Mouse (Mus musculus) adrenal gland, postnatal 14 days (tissue): ENCODE data around the gene Cdh23. TPM values are rescaled to one million over a fixed set of nuclear protein-coding genes. Genes with fewer than 3 reads are reported as not detected.

Source experiments
- DNase-seq: peaks from one replicate; pipeline ENCODE4 v3.0.0; 2021; ENCODE audit warnings: mixed read lengths
- total RNA-seq: library from RNA; stranded (reverse); gene quantifications from 2 replicates; pipeline ENCODE4 v1.2.3, GENCODE M21; 2021

Cdh23 gene
- total RNA-seq, 1 experiment from 2014 or later = 4.5 TPM

DNA sequence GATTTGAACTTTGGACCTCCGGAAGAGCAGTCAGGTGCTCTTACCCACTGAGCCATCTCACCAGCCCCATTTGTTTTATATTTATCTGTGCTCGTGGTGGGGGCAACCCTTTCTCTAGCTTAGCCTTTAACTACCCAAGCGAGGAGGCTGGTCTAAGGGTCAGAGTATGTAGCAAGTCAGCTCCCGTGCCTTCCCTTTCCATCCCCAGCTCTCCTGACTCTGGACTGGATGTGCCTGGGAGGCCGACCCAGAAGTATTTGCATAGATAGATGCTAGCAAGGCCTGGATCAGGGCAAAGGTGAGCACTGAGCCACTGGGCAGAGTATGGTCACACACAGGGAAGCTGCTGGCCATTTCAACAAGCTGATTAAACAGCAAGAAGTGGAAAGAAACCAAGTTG, 12.5 kb upstream of the Cdh23 start:
- no peak for DNase-seq

DNA sequence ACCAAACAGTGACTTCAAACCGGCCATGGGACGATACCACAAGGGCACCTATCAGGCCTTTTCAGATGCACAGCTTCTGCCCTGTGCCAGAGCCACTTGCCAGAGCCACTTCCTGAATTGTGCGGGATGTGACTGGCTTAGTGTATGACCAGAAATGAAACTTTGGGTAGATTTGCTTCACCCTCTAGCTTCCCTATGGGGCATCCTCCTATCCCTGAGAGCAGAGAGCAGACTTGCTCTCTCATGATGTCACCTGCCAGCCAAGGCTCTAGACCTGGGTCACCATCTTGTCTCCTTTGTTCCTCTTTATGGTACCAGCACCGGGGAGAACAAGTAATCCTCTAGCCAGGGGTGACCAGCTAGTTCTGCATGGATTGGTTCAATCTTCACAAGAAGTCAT, 10.0 kb upstream of the Cdh23 start:
- no peak for DNase-seq

DNA sequence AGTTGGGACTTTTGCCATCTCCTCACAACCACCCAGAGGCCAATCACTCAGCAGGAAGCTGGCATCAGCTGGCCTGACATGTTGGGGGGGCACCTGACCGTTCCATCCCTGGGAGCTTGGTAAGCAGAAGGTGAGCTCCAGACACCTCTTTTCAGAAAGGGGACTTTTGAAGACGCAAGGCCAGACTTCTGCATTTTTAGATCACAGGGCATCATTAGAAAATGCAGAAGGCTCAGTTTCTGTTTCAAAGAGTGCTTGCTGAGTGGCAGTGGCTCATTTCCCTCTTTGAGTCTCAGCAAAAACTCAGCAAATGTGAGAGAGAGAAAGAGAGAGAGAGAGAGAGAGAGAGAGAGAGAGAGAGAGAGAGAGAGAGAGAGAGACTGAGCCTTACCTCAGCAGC, 8.8 kb upstream of the Cdh23 start:
- DNase-seq = no peak

DNA sequence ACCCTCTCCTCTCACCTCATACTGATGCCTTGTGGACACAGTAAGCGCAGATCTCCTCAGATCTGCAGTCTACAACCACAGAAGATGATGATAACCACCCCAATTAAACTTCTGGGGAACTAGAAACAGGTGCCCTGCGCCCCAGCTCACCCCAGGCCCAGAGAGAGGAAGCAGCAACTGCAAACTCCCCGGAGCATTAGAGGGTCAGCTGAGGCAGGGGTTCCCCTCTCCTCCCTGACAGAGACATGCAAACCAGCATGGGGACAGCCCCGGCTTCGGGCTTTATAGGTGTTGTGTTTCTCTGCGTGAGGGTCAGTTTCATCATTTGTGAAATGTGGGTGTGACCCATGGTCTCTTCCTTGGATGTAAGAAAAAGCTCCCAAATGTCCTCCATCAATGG, 1.5 kb upstream of the Cdh23 start:
- no peak for DNase-seq

DNA sequence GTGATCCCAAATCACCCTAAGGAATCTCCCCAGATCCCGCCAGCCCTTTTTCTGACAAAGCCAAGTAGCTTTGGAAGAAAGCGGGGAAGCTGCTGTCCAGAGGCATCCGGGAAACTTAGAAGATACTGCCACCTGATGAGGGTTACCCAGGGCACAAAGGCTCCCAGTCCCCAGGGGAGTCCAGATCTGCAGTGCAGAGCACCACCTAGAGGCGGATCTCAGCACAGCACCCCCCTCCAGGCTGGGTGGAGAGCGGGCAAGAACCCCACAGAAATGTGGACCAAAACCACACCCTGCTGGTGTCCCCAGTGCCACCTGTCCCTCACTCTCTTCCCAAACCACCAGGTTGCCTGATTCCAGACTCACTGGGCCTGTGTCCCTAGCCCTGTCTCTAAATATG, 685 bp upstream of the Cdh23 start:
- peak; percentile 86 for DNase-seq

DNA sequence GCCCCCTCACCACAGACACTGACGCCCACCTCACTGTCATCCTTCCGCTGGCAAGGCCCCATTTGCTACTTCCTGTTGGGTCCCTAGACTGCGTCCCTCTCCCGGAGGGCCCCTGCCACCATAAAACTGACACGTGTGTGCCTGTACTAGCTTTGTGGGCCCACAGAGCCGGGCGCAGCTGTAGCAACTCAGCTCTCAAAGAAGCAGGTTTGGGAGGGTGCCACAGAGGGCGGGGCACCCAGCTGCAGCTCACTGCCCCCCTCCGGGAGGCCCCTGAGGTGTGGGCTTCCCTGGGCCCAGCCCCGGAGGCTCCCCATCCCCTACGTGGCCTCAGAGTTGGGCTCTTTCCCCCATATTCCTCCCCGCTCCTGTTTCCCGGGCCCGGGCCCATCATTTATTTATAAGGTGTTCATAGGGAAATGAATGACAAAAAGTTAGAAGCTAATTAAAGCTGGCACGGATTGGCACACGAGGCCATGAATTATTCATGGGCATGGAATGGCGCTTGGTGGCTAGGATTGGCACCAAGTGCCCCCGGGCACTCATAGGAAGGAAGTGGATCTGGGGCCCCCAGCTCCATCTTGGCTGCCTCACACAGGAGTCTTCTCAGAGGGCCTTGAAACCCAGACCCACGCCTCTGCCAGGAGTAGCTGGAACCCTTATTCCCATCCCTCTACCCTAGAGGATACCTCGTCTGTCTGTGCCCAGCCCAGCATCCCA, 4.5 kb downstream of the Cdh23 start:
- no peak for DNase-seq

DNA sequence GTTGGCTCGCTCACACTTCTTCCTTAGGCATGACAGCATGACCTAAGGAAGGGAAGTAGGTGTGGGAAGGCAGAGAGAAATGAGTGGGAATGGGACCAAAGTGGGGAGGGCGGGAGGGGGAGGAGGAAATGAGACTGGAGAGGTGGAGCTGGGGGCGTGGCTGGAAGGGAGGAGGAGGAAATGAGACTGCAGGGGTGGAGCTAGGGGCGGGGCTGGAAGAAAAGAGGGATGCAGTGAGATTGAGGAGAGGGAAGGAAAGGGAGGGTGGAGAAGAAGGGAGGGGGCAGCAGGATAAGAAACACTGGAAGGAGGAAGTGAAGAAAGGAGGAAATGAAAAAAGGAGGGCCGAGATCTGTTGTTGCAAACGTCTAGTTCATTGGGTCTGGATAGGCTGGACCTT, 5.3 kb downstream of the Cdh23 start:
- DNase-seq = peak; percentile 33

DNA sequence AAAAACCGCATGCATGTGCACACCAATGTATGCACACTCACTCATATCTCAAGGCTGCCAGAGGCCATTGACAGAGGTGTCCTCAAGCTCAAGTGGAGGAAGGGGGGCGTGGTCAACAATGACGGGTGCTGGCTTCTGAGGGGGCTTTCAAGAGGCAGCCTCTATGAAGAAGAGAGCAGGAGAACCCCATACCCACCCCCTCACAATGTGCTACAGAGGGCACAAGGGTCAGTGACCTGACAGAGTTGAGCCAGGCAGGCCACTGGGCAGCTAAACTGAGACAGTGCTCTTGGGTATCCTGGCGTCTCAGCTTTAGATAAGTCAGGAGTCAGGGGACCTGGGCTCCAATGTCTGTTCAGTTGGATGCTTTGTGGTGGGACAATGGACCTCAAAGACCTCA, 6.9 kb downstream of the Cdh23 start:
- no peak for DNase-seq

DNA sequence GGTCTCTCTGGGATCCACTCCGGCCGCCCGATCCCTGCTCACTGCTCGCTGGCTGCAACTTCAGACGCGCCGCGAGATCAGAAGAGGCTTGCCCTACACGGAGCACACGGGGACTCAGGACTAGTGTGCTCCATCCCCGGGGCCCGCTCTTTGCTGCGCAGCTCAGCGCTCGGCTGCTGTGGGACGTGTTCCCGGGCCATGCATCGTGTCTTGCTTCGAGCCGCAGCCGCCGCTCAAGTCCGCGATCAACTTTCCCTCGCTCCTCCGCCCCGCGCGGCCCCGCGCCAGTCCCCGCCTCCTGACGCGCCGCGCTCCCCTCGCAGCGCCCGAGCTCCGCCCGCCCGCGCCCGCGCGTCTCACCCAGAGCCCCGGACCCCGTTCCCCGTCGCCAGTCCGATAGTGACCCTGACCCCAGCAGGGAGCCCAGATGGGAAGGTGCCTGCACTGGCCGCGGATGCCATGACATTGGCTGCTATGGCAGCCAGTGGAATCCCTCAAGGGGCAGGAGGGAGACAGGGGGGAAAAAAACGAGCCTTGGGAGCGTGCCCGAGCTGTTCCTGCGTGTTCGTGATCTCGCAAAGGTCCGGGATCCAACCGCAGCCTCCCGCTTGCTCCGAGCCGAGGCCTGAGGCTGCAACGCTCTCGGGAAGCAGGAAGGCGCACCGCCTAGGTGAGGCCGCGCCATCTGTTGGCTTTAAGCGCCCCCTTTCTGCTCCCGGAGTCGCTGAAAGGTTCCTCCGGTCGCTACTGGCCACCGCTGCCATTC, 9.1 kb downstream of the Cdh23 start:
- DNase-seq = peak; percentile 70

DNA sequence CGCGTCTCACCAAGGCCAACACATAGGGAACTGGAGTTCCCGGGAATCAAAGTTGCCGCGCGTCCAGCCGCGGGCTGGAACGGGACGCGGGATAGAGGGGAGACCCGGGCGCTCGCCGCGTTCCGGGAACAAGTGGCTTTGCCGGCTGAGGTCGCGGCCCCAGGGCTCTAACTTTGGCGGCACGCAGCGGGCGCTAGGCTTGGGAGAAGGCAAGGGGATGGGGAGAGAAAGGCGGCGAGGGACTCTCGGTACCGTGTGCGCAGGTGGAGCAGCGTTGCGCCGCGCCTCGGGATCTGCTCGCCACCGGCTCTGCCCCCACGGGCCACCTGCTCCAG, 9.7 kb downstream of the Cdh23 start:
- peak; percentile 10 for DNase-seq

DNA sequence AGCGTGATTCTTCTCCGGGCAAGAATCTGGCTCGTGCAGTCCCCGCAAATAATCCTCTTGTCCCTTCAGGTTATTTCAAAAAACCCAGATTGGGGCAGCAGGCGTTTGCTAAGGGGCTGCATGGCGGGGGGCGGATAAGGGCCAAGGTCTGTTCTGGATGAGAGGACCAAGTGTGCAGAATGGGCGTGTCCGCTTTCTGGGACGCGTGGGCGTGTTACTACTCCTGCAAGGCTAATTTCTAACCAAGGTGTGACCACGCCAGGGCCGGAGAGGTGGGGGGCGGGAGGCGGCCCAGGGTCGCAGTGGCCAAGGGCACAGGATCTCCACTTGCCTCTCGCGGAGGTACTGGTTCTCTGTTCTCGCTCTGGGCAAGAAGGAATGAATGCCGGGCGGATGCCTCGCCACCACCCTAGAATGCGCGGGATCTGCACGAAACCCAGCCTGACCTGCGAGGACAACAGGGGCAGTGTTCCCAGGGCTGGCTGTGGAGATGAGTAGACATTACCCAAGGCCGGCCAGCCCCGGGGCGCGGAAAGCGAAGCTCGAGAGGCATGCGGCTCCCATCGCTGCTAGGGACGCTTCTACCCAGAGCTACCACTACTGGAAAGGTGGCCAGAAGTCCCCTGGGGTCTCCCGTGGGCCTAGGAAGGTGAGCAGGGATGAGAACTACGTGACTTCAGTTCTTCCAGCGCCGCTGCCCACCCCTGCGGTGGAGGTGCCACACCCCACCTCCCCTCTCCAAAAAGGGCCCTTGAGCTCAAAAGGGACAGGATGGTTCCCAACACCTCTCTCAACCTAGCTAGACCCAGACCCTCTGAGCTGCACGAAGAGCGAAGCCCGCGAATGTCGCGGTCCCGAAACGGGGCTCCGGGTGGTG, 10.3 kb downstream of the Cdh23 start:
- DNase-seq = peak; percentile 57

DNA sequence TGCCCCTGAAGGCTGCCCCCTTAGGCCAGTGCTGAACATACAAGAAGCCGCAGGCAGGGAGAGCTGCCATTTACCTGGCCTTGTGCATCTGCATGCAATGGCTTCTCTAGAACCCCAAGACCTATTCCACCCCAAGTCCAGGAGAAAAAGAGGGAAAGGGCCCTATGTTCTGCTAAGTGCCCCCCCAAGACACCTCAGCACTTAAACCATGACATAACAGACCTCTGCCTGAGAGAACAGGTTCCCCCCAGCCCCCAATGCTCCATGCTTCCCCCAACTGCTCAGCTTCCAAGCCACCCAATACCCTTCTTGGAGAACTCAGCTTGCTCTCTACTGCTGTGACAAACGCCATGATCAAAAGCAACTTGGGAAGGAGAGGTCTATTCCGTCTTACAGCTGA, 17.4 kb downstream of the Cdh23 start:
- no peak for DNase-seq

DNA sequence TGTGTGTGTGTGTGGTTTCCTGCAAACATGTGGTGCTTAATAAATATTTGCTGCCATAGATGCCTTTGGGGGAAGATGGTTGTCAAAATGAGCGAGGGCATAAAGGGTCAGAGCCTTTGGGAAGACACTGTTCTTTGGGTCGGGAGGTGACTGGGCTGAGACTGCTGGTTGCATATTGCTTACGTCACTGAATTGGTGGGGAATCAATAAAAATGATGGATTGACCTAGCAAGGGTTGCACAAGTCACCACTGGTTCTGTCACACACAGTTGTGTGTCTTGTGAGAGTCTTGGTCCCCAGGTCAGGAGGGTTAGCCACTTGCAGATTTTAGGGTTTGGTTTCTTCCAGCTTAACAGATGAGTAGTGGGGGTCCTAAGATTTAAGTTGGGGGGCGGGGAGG, 19.0 kb downstream of the Cdh23 start:
- DNase-seq = no peak

DNA sequence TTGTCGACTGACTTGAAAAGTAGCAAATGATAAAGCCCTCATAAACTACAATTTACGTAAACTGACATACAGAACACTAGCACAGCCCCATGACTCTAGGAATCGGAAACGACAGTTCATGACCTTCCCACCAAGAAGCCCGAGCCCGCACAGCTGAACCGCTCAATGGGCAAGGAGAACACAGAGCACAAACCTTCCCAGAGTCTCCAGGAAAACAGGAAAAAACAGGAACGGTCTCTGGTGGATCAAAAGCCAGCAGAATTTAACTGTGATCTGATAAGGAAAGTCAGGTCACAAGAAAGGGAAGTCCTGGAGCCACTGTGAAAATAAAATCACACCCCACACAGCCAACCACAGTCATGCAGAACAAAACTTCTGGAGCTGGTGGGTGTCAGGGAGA, 26.1 kb downstream of the Cdh23 start:
- no peak for DNase-seq

DNA sequence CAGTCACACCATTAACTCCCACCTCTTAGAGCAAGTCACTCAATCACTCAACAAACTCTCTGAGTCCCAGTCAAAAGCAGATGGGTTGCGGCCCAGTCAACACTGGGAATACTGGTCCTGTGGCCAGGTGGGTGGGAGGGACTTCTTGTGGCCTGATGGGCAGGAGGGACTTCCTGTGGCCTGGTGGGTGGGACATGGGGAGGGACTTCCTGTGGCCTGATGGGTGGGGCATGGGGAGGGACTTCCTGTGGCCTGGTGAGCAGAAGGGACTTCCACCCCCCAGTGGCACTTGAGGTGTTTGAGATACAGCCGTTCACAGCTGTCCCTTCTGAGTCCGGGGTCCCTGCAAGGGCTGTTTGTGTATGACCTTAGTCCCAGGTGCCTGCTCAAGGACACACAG, 27.7 kb downstream of the Cdh23 start:
- no peak for DNase-seq

DNA sequence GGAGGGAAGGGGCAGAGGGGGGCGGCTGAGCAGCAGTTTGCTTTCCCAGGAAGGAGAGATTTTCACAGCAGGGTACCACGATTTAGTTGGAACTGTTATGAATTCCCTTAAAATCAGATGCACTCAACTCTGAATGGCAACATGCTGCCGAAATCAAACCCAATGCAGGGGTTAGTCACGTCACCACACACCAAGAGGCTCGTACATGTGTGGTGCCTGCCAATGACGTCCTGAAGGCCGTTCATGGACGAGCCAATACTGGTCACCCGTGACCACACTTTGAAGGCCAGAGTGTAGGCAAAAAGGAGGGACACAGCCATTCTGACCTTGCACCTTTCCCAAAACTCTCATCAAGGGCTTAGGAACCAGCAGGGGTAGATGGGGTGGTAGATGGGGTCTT, 35.3 kb downstream of the Cdh23 start:
- DNase-seq = no peak

DNA sequence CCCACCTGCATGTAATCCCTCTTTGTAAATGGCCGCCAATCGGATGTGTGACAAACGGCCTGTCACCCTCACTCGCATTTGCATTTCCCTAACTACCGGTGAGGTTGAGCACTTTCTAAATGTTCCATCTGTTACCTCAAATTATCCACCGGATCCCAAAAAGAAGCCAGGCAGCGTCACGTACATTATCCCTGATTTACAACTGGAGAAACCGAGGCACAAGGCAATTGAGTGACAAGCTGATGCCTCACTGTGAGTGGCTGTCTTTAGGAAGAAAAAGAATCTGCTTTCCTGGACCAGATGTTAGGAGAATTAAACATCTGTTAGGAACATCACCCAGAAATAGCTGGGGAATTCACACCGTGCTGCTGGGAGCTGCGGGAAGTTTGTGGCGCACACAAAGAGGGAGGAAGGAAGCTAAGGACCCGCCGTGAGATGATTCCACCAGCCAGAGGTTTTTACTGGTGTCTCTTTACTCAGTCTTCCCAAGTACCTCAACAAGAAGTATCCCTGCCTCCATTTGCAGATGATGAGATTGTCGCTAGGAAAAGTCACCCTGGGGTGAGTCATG, 36.8 kb downstream of the Cdh23 start:
- DNase-seq = no peak

DNA sequence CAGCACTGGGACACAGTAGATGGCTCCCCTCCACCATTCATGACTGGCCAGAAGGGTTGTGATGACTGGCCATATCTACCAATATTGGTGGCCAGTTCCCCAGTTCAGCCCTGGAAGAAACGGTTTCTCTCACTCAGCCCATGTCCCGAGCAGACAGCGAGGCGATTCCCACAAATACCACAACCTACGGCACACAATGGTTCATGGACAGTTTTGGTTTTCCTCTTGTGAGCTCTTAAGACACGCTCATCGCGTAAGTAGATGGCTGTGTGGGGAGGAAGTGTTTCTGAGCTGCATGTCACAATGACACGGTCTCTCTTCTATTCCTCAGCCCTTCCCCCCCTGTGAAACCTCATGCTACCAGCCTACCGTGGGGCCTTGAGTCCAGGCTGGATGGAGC, 38.1 kb downstream of the Cdh23 start:
- DNase-seq = no peak

DNA sequence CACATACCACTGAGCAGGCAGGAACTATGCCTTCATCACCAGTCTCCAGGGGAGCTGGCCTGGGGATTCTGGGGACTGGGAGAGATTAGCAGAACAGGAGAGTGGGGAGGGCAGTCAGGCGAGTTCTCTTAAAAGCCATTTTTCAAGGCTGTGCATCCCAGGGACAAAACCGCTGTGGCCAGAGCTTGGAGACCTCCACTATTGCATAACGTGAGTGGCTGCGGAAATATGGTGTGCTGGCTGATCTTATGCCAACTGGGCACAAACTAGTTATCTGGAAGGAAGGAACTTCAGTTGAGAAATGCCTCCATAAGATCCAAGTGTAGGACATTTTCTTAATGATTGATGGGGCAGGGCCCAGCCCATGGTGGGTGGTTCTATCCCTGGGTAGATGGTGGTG, 42.6 kb downstream of the Cdh23 start:
- DNase-seq = no peak

DNA sequence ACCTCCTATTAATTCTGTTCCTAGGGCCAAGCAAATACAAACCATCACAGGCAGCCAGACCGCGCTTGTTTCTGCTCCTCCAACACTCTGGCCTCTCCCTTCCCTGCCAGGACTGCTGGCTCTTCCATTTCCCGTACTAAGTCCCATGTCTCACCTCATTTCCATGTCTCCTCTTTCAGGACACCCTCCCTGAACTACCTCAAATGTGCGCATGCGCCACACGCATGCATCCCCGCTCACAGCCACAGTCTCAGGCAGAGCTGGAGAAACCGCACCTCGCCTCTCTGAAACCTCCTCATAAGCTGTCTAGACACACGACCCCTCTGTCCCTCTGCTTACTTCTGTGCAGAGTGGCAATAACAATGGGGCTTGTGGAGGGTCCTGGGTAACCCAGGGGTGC, 43.2 kb downstream of the Cdh23 start:
- no peak for DNase-seq

DNA sequence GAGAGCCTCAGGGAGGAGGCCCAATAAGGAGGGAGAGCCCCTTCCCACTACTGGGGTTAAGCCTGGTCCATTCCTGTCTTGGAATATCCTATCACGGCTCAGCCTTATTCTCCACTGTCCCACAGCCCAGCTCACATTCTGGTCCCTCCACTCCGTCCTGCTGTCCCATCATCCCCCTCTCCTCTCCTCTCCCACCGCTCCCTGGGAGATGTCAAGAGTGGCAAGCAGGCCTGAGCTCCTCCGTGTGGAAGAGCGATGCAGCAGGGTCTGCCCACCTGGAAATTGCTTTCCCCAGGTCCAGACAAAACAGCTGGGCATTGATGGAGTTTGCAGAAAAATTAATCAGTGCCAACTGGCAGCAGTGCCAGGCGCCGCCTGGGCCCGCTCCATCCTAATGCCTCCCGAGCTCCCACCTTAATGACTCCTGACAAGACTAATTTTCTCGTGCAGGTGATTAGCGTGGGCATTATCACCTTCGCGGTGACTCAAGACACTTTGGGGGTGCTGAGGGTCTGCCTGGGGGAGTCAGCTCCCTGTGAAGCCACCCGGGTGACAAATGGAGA, 52.1 kb downstream of the Cdh23 start:
- no peak for DNase-seq

DNA sequence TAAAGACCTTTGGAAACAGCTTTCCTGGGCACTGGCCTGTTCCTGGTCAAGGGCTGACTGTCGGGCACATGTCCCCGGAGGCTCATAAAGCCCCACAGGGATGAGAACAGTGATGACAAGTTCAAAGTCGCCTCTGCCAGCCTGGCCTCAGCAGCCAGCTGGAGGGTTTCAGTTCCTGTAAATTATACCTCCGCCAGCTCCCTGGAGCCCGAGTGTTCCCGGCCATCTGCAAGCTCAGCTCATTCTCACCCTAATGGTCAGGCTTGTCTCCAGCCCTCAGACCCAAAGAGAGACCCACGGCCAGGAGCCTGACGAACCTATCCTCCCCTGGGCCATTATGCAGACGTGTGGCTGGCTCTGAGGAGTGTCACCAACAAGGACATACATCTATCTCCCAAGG, 57.0 kb downstream of the Cdh23 start:
- no peak for DNase-seq
